Mouse (Mus musculus): ENCODE results near the gene Ctdsp1.
"Not testable (repeated sequence)": the region's sequence is repeated elsewhere in the genome, so short reads cannot be mapped to it uniquely, and the experiment has no call there.

The Ctdsp1 gene

GRCm38 (mm10) chr1:74379058-74379504 lies 12.2 kb upstream of the Ctdsp1 start:
- DNase-seq, result no peak

GRCm38 (mm10) chr1:74380484-74380883 lies 10.8 kb upstream of the Ctdsp1 start:
- DNase-seq, result no peak

- DNase-seq, result no peak
Measured at GRCm38 (mm10) chr1:74381588-74382021, 9.7 kb upstream of the Ctdsp1 start.

- no peak for DNase-seq
Measured at GRCm38 (mm10) chr1:74383385-74383784, 7.9 kb upstream of the Ctdsp1 start.

GRCm38 (mm10) chr1:74384525-74384924 lies 6.8 kb upstream of the Ctdsp1 start:
- DNase-seq, result no peak

- DNase-seq, result no peak
Measured at GRCm38 (mm10) chr1:74385064-74385463, 6.2 kb upstream of the Ctdsp1 start.

- no peak for DNase-seq
Measured at GRCm38 (mm10) chr1:74385531-74385930, 5.8 kb upstream of the Ctdsp1 start.

GRCm38 (mm10) chr1:74386363-74386713 lies 5.0 kb upstream of the Ctdsp1 start:
- DNase-seq, result no peak

GRCm38 (mm10) chr1:74386714-74387385 lies 4.5 kb upstream of the Ctdsp1 start:
- peak; percentile 93 to 97 for DNase-seq

GRCm38 (mm10) chr1:74387386-74387988 lies 3.8 kb upstream of the Ctdsp1 start:
- no peak for DNase-seq

- no peak for DNase-seq
Measured at GRCm38 (mm10) chr1:74388398-74388920, 2.9 kb upstream of the Ctdsp1 start.

GRCm38 (mm10) chr1:74389831-74390286 lies 1.4 kb upstream of the Ctdsp1 start:
- no peak for DNase-seq

- peak; percentile 57 to 63 for DNase-seq
Measured at GRCm38 (mm10) chr1:74390287-74390906, 912 bp upstream of the Ctdsp1 start.

- DNase-seq, result peak; percentile 55 to 64
Measured at GRCm38 (mm10) chr1:74391844-74392441, 634 bp downstream of the Ctdsp1 start.

GRCm38 (mm10) chr1:74392446-74392994 lies 1.2 kb downstream of the Ctdsp1 start:
- DNase-seq, result no peak

- DNase-seq, result peak in 1 of 2 experiments; percentile 22
Measured at GRCm38 (mm10) chr1:74393010-74393409, 1.7 kb downstream of the Ctdsp1 start.

- no peak for DNase-seq
Measured at GRCm38 (mm10) chr1:74393697-74394096, 2.4 kb downstream of the Ctdsp1 start.

GRCm38 (mm10) chr1:74394311-74394710 lies 3.0 kb downstream of the Ctdsp1 start:
- no peak for DNase-seq

- DNase-seq, result no peak
Measured at GRCm38 (mm10) chr1:74394858-74395257, 3.5 kb downstream of the Ctdsp1 start.

GRCm38 (mm10) chr1:74395290-74395689 lies 4.0 kb downstream of the Ctdsp1 start:
- no peak for DNase-seq

- not testable (repeated sequence) for DNase-seq
Measured at GRCm38 (mm10) chr1:74396456-74397222, 5.3 kb downstream of the Ctdsp1 start.

- DNase-seq, result peak; percentile 93 to 97
Measured at GRCm38 (mm10) chr1:74397268-74397918, 6.1 kb downstream of the Ctdsp1 start.

All from cerebellum, postnatal 36 days (tissue).